Mouse (Mus musculus): Measurements from ENCODE around the gene Pfdn5.

DNA sequence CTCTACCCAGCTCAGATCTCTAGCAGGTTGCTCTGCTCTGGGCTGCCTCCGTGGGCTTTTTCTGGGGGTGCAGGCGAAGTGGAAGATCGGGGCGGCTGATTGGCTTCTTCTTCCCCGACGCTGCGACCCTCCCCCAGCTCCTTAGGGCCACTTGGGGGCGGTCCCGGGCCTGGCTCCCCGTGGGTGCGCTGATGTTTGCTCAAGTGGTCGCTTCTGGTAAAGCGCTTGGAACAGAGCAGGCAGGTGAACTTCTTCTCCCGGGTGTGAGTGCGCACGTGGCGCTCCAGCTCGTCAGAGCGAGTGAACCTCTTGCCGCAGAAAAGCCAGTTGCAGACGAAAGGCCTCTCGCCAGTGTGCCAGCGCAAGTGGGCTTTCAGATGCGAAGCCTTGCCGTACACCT, 32.2 kb downstream of the Pfdn5 start:
- TF ChIP-seq POLR2A (IDR thresholded peaks at IDR 0.05; ENCODE audit: insufficient read length, low read depth) (no peak), MAX (IDR thresholded peaks at IDR 0.05; ENCODE audit: low read depth) (no peak), TCF3 (IDR thresholded peaks at IDR 0.05; ENCODE audit: insufficient read length, low read depth) (no peak), E2F4 (IDR thresholded peaks at IDR 0.05; ENCODE audit: insufficient read depth) (no peak), USF1 (IDR thresholded peaks at IDR 0.05; ENCODE audit: low read depth) (no peak), SRF (IDR thresholded peaks at IDR 0.05; ENCODE audit: control insufficient read depth, insufficient read length, low read depth) (no peak), MYOG (IDR thresholded peaks at IDR 0.05; ENCODE audit: control insufficient read depth in 1 of 3, insufficient read depth in 1 of 3, insufficient read length in 2 of 3, low read depth in 2 of 3) (no peak), TCF12 (IDR thresholded peaks at IDR 0.05; ENCODE audit: insufficient read depth, poor library complexity, severe bottlenecking) (no peak), REST (IDR thresholded peaks at IDR 0.05; ENCODE audit: insufficient read depth, insufficient read length) (no peak), POLR2AphosphoS2 (IDR thresholded peaks at IDR 0.05; ENCODE audit: insufficient read length, low read depth) (no peak), CEBPB (IDR thresholded peaks at IDR 0.05; ENCODE audit: insufficient read depth, poor library complexity, severe bottlenecking) (no peak), MYOD1 (IDR thresholded peaks at IDR 0.05; ENCODE audit: control insufficient read depth in 1 of 3, insufficient read length in 2 of 3, low read depth in 2 of 3) (no peak)

All from myocyte (in vitro differentiated cells).